Mouse (Mus musculus) erythroblast, embryonic 14.5 days (primary cell): Measurements from ENCODE around the gene Trim2.

Experiments
- GATA1 ChIP-seq: IDR thresholded peaks from 2 replicates; pipeline ENCODE4 v1.6.1; 2012; ENCODE audit warnings: low read length, inconsistent platforms, mixed read lengths
- TAL1 ChIP-seq: IDR thresholded peaks from 3 replicates; pipeline ENCODE4 v1.6.1; 2012; ENCODE audit warnings: low read length, inconsistent platforms, mixed read lengths

DNA sequence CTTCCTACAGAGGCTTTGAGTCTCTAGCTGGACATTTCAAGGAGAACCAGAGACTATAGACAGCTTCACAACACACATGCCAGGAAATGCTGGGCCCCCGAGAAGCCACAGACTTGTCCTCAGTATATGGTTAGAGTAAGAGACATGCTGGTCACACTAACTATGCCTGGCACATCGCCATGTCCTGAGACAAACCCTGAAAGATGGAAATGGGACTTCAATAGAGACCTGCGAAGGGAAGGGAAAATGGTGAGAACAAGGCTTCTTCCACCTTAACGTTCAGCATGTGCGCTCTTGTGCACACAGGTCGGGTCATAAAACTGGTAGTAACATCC lies 38.9 kb upstream of the Trim2 start:
- TF ChIP-seq TAL1 (no peak), GATA1 (no peak)
